Mouse (Mus musculus): Measurements from ENCODE around the gene Sgf29. TPM values are rescaled to one million over a fixed set of nuclear protein-coding genes. Genes with fewer than 3 reads are reported as not detected.
A peak's percentile ranks its signal among the peaks of the same experiment; 100 is the strongest.

The Sgf29 gene
- polyA plus RNA-seq, 1 experiment = 4.0 TPM

- Histone ChIP-seq H3K27me3 (ENCODE audit: control insufficient read depth) (no peaks in the 10 kb centered on the region), H3K4me3 (replicated peaks) (no peak overlapping the region), H3K9me3 (ENCODE audit: control insufficient read depth, low read length) (no peaks in the 10 kb centered on the region), H3K36me3 (ENCODE audit: control insufficient read depth) (peaks cover 26% of the 10 kb centered on the region), H3K4me1 (ENCODE audit: control insufficient read depth) (peaks cover 32% of the 10 kb centered on the region)
- TF ChIP-seq TAL1 (IDR thresholded peaks at IDR 0.05; ENCODE audit: low read length) (no peak), GATA1 (IDR thresholded peaks at IDR 0.05; ENCODE audit: low read length) (no peak)
These were observed 42.6 kb downstream of the Sgf29 start for GRCm38 (mm10) chr7:126691676-126692075.

DNA sequence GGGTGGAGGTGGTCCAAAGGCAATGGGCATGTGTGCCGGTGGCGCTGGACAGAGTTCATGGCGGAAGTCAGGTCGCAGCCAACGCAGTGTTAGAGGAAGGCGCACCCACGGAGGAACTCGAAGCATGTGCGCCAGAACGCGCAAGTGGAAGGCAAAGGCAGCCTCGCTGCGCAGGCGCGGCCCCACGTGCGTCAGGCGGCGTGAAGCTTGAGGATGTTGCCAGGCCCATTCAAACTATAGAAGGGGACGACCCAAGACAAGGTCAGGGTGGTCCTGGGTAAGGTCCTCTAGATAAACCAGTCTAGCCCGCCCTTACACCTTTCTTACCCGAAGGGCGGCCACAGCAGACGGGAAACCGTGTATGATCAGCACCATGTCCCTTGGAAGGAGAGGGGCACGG lies 43.3 kb downstream of the Sgf29 start:
- H3K9me3 ChIP-seq (ENCODE audit: control insufficient read depth, low read length) = no peaks in the 10 kb centered on the region
- no peaks in the 10 kb centered on the region for H3K27me3 ChIP-seq (ENCODE audit: control insufficient read depth)
- TF ChIP-seq GATA1 (IDR thresholded peaks at IDR 0.05; ENCODE audit: low read length) (no peak), TAL1 (IDR thresholded peaks at IDR 0.05; ENCODE audit: low read length) (no peak)
- peaks cover 39% of the 10 kb centered on the region for H3K4me1 ChIP-seq (ENCODE audit: control insufficient read depth)
- H3K36me3 ChIP-seq (ENCODE audit: control insufficient read depth) = peaks cover 32% of the 10 kb centered on the region
- H3K4me3 ChIP-seq (replicated peaks) = no peak overlapping the region

GRCm38 (mm10) chr7:126693256-126693655 lies 44.1 kb downstream of the Sgf29 start:
- TF ChIP-seq GATA1 (IDR thresholded peaks at IDR 0.05; ENCODE audit: low read length) (no peak), TAL1 (IDR thresholded peaks at IDR 0.05; ENCODE audit: low read length) (no peak)
- Histone ChIP-seq H3K9me3 (ENCODE audit: control insufficient read depth, low read length) (no peaks in the 10 kb centered on the region), H3K4me3 (replicated peaks) (no peak overlapping the region), H3K27me3 (ENCODE audit: control insufficient read depth) (no peaks in the 10 kb centered on the region), H3K4me1 (ENCODE audit: control insufficient read depth) (peaks cover 42% of the 10 kb centered on the region), H3K36me3 (ENCODE audit: control insufficient read depth) (peaks cover 36% of the 10 kb centered on the region)

DNA sequence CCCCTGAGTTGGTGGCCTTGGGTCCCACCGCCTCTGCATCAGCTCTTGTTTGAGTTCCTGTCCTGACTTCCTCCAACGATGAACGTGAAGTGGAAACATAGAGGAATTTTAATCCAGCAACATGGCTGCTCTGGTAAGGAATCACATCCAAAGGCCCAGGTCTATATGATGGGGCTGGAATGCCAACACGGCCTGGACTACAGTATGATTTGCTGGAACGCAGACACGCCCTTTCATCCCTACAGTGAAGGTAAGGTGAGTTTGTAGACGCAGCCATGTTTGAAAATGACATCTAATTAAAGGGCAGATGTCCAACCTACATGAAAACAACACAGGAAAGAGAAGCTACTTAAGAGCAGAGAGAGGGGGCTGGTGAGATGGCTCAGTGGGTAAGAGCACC lies 44.7 kb downstream of the Sgf29 start:
- TF ChIP-seq GATA1 (IDR thresholded peaks at IDR 0.05; ENCODE audit: low read length) (no peak), TAL1 (IDR thresholded peaks at IDR 0.05; ENCODE audit: low read length) (no peak)
- Histone ChIP-seq H3K4me3 (replicated peaks) (no peak overlapping the region), H3K9me3 (ENCODE audit: control insufficient read depth, low read length) (no peaks in the 10 kb centered on the region), H3K4me1 (ENCODE audit: control insufficient read depth) (peaks cover 42% of the 10 kb centered on the region), H3K36me3 (ENCODE audit: control insufficient read depth) (peaks cover 36% of the 10 kb centered on the region), H3K27me3 (ENCODE audit: control insufficient read depth) (no peaks in the 10 kb centered on the region)

DNA sequence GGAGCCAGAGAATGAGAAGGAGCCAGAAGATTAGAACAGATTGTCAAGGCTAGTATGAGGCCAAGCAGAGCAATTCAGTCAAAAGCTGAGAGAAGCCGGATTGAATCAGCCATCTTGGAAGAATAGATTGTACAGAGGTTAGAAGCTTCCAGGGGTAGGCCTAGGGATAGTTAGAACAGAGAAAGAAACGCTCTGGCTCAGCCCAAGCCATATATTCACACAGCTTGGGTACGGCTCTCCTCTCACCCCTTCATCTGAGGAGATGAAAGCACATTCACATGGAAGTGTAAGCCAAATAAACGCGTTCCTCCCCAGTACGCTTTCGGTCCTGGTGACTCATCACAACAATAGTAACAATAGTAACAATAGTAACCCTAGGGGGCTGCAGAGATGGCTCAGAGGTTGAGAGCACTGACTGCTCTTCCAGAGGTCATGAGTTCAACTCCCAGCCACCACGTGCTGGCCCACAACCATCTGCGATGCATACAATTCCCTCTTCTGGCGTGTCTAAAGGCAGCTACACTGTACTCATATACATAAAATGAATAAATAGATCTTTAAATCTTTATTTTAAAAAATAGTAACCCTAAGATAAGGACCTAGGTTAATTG lies 45.4 kb downstream of the Sgf29 start:
- no peak for TF ChIP-seq GATA1 (IDR thresholded peaks at IDR 0.05; ENCODE audit: low read length)
- no peak for TF ChIP-seq TAL1 (IDR thresholded peaks at IDR 0.05; ENCODE audit: low read length)
- Histone ChIP-seq H3K27me3 (ENCODE audit: control insufficient read depth) (no peaks in the 10 kb centered on the region), H3K9me3 (ENCODE audit: control insufficient read depth, low read length) (no peaks in the 10 kb centered on the region), H3K4me3 (replicated peaks) (peak overlapping the region; percentile 89), H3K36me3 (ENCODE audit: control insufficient read depth) (peaks cover 36% of the 10 kb centered on the region), H3K4me1 (ENCODE audit: control insufficient read depth) (peaks cover 42% of the 10 kb centered on the region)

- peaks cover 44% of the 10 kb centered on the region for H3K4me1 ChIP-seq (ENCODE audit: control insufficient read depth)
- H3K27me3 ChIP-seq (ENCODE audit: control insufficient read depth) = no peaks in the 10 kb centered on the region
- peaks cover 36% of the 10 kb centered on the region for H3K36me3 ChIP-seq (ENCODE audit: control insufficient read depth)
- peak within 1 kb of the TSS; percentile 89 for H3K4me3 ChIP-seq (replicated peaks)
- no peaks in the 10 kb centered on the region for H3K9me3 ChIP-seq (ENCODE audit: control insufficient read depth, low read length)
- no peak for TF ChIP-seq TAL1 (IDR thresholded peaks at IDR 0.05; ENCODE audit: low read length)
- TF ChIP-seq GATA1 (IDR thresholded peaks at IDR 0.05; ENCODE audit: low read length) = no peak
These were observed 46.1 kb downstream of the Sgf29 start, which contains the start of gene Bola2 for GRCm38 (mm10) chr7:126695210-126695611. Gene Bola2 (plus strand): TSS chr7:126695401.

DNA sequence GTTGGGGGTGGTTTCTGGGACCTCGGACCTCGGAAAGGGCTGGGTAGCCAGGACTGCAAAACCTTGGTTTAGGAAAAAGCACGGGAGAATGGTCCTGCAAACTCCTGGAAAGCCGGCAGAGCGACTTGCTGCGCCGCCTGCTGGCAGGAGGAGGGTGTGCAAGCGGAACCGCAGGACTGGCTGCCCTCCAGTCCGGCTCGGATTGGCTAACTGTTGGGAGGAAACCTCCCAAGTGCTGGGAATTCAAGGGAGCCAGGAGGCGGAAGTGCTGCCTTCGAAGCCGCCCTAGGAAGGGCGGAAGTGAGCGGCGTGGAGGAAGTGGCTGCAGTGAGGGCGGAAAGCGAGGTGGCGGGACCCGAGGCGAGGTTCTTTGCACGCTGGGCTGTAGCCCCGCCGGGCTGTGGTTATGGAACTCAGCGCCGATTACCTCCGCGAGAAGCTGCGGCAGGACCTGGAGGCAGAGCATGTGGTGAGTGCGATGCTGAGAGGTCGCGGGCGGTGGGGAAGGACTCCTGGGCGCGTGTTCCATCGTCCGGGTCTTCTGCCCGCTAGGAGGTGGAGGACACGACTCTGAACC lies 46.6 kb downstream of the Sgf29 start, which contains the start of gene Slx1b:
TSS of gene Slx1b (minus strand) at position 154 of the 577 bp plus-strand sequence.
- TF ChIP-seq TAL1 (IDR thresholded peaks at IDR 0.05; ENCODE audit: low read length) = no peak
- TF ChIP-seq GATA1 (IDR thresholded peaks at IDR 0.05; ENCODE audit: low read length) = no peak

DNA sequence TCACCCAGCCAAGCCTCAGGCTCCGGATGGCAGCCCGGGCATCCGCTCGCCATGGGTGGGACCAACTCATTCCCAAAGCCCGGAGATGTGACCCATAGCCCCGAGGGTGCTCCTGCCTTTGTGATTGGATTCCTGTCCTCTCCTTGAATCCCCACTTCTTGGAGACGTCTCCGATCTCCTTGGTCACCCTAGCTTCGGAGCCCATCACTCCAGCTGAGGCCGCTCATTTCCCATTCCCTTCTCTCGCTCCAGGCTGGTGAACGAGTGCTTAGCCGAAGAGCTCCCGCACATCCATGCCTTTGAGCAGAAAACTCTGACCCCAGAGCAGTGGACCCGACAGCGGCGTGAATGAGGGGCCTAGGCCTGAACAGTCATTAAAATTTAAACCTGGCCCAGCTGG lies 47.2 kb downstream of the Sgf29 start:
- TF ChIP-seq GATA1 (IDR thresholded peaks at IDR 0.05; ENCODE audit: low read length) (no peak), TAL1 (IDR thresholded peaks at IDR 0.05; ENCODE audit: low read length) (no peak)
- Histone ChIP-seq H3K4me3 (replicated peaks) (peak overlapping the region; percentile 89), H3K4me1 (ENCODE audit: control insufficient read depth) (peaks cover 55% of the 10 kb centered on the region), H3K9me3 (ENCODE audit: control insufficient read depth, low read length) (no peaks in the 10 kb centered on the region), H3K36me3 (ENCODE audit: control insufficient read depth) (peaks cover 30% of the 10 kb centered on the region), H3K27me3 (ENCODE audit: control insufficient read depth) (no peaks in the 10 kb centered on the region)

More for the DNA sequence above, 46.6 kb downstream of the Sgf29 start, which contains the start of gene Slx1b:
- peaks cover 49% of the 10 kb centered on the region for H3K4me1 ChIP-seq (ENCODE audit: control insufficient read depth)
- H3K9me3 ChIP-seq (ENCODE audit: control insufficient read depth, low read length) = no peaks in the 10 kb centered on the region
- H3K36me3 ChIP-seq (ENCODE audit: control insufficient read depth) = peaks cover 36% of the 10 kb centered on the region
- peak within 1 kb of the TSS; percentile 89 for H3K4me3 ChIP-seq (replicated peaks)
- H3K27me3 ChIP-seq (ENCODE audit: control insufficient read depth) = no peaks in the 10 kb centered on the region

DNA sequence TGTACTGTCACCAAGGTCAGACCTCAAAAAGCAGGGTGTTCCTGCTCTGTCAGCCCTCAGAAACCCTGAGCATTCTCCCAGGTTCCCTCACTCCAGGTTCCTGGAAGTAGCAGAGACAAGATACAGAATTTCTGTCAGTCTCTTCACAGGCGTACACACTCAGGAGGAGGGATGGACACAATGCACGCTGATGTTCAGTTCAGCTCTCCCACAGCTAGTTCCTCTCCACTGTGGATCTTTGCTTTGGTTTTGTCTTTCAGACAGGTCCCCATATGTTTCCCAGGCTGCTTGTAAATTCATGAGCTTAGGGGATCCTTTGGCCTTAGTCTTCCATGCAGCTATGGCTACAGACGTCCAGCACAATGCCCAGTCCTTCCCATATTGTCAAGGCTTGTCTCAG lies 47.8 kb downstream of the Sgf29 start:
- TF ChIP-seq TAL1 (IDR thresholded peaks at IDR 0.05; ENCODE audit: low read length) (no peak), GATA1 (IDR thresholded peaks at IDR 0.05; ENCODE audit: low read length) (no peak)
- Histone ChIP-seq H3K36me3 (ENCODE audit: control insufficient read depth) (peaks cover 26% of the 10 kb centered on the region), H3K9me3 (ENCODE audit: control insufficient read depth, low read length) (no peaks in the 10 kb centered on the region), H3K4me3 (replicated peaks) (peak overlapping the region; percentile 89), H3K27me3 (ENCODE audit: control insufficient read depth) (peaks cover under 1% of the 10 kb centered on the region), H3K4me1 (ENCODE audit: control insufficient read depth) (peaks cover 58% of the 10 kb centered on the region)

Data from erythroblast, embryonic 14.5 days (primary cell).